Mouse (Mus musculus) megakaryocyte-erythroid progenitor cell, adult 5-6 weeks (primary cell): ENCODE measurements around the gene Cdk5r2. TPM values are rescaled to one million over a fixed set of nuclear protein-coding genes. Genes with fewer than 3 reads are reported as not detected.

Experiments used
- ATAC-seq: replicated peaks from 2 replicates; pipeline ENCODE4 v1.8.0; 2016; ENCODE audit warnings: mild to moderate bottlenecking, inconsistent platforms; ENCODE audit not compliant: severe bottlenecking, poor library complexity, low FRiP score, low TSS enrichment
- total RNA-seq, 2 experiments: library from RNA; stranded (forward) in 1 of 2; stranded (reverse) in 1 of 2; fragments of 200-1000, 215-1000 nt in 1 of 2; fragments of >200 nt in 1 of 2; fragmentation: Nextera tagmentation in 1 of 2; gene quantifications; 2 replicates each; pipeline ENCODE4 v1.2.3; 2014 to 2017

Gene Cdk5r2
- total RNA-seq, 2 experiments from 2014 or later, result not detected

GRCm38 (mm10) chr1:74848946-74849345, 5.8 kb upstream of the Cdk5r2 start:
- no peak for ATAC-seq

GRCm38 (mm10) chr1:74850251-74850650, 4.5 kb upstream of the Cdk5r2 start:
- no peak for ATAC-seq

GRCm38 (mm10) chr1:74851001-74851775, 3.5 kb upstream of the Cdk5r2 start:
- no peak for ATAC-seq

- no peak for ATAC-seq
Measured at GRCm38 (mm10) chr1:74855156-74855555, 422 bp downstream of the Cdk5r2 start.

GRCm38 (mm10) chr1:74855651-74856438, 1.1 kb downstream of the Cdk5r2 start:
- no peak for ATAC-seq

GRCm38 (mm10) chr1:74856439-74856720, 1.6 kb downstream of the Cdk5r2 start:
- ATAC-seq, result no peak

GRCm38 (mm10) chr1:74856791-74857190, 2.1 kb downstream of the Cdk5r2 start:
- no peak for ATAC-seq

- no peak for ATAC-seq
Measured at GRCm38 (mm10) chr1:74857201-74857600, 2.5 kb downstream of the Cdk5r2 start.

GRCm38 (mm10) chr1:74857677-74858076, 2.9 kb downstream of the Cdk5r2 start:
- ATAC-seq, result no peak

- ATAC-seq, result no peak
Measured at GRCm38 (mm10) chr1:74858171-74858719, 3.5 kb downstream of the Cdk5r2 start.

GRCm38 (mm10) chr1:74858805-74859204, 4.1 kb downstream of the Cdk5r2 start:
- no peak for ATAC-seq

- ATAC-seq, result no peak
Measured at GRCm38 (mm10) chr1:74859223-74859984, 4.7 kb downstream of the Cdk5r2 start.

GRCm38 (mm10) chr1:74861783-74862182, 7.0 kb downstream of the Cdk5r2 start:
- no peak for ATAC-seq

- ATAC-seq, result no peak
Measured at GRCm38 (mm10) chr1:74872218-74872617, 17.5 kb downstream of the Cdk5r2 start.

GRCm38 (mm10) chr1:74877199-74877598, 22.5 kb downstream of the Cdk5r2 start:
- no peak for ATAC-seq

GRCm38 (mm10) chr1:74880785-74881360, 26.1 kb downstream of the Cdk5r2 start:
- ATAC-seq, result peak; percentile 74; the same call in 1 of the 2 replicates

- no peak for ATAC-seq
Measured at GRCm38 (mm10) chr1:74882055-74882734, 27.5 kb downstream of the Cdk5r2 start.

GRCm38 (mm10) chr1:74882828-74883227, 28.1 kb downstream of the Cdk5r2 start:
- ATAC-seq, result no peak

- no peak for ATAC-seq
Measured at GRCm38 (mm10) chr1:74883441-74883840, 28.7 kb downstream of the Cdk5r2 start.
